Mouse (Mus musculus) megakaryocyte-erythroid progenitor cell, adult 5-6 weeks (primary cell): Measurements from ENCODE around the gene Trak1. TPM values are rescaled to one million over a fixed set of nuclear protein-coding genes. Genes with fewer than 3 reads are reported as not detected.

Experiments
- ATAC-seq: replicated peaks from 2 replicates; pipeline ENCODE4 v1.8.0; 2016; ENCODE audit warnings: mild to moderate bottlenecking, inconsistent platforms; ENCODE audit not compliant: severe bottlenecking, poor library complexity, low FRiP score, low TSS enrichment
- total RNA-seq, 2 experiments: library from RNA; stranded (forward) in 1 of 2; stranded (reverse) in 1 of 2; fragments of 200-1000, 215-1000 nt in 1 of 2; fragments of >200 nt in 1 of 2; fragmentation: Nextera tagmentation in 1 of 2; gene quantifications; 2 replicates each; pipeline ENCODE4 v1.2.3; 2014 to 2017

Gene Trak1
- total RNA-seq, 2 experiments from 2014 or later, result 23.2 to 45.6 TPM

- ATAC-seq, result no peak
These were observed 62.1 kb downstream of the Trak1 start for GRCm38 (mm10) chr9:121359266-121359972.

DNA sequence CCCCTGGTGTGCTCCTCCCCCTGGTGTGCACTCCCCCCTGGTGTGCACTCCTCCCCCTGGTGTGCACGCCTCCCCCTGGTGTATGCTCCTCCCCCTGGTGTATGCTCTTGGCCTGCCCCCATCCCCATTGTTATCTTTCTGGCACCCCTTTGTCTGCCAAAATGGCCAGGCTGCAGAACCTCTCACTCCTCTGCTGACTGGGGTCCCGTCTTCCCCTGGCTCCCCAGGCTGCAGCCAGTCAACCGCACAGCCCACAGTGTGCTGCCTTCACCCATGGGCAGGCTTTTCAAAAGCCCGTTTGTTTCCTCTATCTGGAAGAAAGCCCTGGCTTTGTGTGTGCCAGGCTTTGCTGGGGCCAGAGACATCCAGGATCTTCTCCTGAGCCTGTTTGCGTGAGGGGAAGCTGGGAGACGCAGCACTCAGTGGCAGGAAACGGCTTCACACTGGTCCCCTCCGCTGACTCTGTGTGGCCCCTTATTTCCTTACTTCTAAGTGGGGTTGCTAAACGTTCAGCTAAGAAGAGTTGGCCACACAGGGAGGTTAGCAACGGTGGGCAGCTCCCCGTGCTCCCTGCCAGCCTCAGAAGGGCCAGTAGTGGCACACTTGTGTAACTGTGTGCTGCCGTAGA, 63.1 kb downstream of the Trak1 start:
- ATAC-seq, result peak; percentile 87

GRCm38 (mm10) chr9:121361010-121361409, 63.7 kb downstream of the Trak1 start:
- peak; percentile 95 for ATAC-seq

DNA sequence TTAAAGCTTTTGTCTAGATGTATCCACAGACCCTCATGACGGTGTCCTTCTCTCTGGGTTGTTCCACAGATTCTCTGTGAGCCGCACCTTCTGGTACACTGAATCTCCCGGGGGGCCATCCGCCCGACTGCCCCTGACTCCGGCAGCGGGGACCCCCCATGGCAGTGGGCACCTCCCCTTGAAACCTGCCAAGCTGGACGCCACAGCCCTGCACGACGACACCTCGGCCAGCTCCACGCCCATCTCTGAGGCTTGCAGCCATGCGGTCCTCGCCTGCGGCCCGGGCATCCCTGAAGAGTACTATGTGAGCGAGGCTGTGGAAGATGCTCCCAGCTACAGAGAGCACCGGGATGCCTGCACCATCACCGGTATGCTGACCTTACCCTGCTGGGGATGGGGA, 66.6 kb downstream of the Trak1 start:
- no peak for ATAC-seq

DNA sequence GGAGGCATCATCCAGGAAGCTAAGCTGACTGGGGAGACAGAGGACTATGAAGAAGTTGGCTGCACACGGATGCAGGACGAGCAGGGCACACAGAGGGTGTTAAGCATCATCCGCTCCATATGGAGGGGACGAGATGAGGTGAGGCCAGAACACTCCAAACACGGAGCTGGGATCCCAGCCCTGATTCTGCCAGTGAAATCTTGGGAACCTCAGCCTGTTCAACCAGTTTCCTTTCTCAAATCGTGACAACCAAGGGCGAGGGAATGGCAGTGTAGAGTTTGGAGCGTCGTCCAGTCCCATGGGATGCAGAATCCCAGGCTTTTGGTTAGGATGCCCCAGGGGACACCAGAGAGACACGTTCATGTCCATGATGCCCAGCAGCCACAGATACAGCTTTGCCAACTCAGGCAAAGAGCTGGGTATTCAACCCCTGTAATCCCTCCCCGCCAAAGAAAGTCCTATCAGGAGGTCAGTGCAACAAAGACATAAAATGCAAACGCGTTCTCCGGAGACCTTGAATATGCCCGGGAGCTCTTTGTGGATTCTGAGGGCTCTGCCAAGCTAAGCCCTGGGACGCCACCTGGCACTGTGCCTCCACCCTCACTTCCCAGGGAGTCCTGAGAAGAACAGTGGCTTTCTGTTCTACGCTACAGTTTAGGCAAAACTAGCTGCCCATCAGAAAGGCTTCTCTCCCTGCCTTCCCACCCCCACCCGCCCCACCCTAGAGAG, 69.0 kb downstream of the Trak1 start:
- no peak for ATAC-seq

DNA sequence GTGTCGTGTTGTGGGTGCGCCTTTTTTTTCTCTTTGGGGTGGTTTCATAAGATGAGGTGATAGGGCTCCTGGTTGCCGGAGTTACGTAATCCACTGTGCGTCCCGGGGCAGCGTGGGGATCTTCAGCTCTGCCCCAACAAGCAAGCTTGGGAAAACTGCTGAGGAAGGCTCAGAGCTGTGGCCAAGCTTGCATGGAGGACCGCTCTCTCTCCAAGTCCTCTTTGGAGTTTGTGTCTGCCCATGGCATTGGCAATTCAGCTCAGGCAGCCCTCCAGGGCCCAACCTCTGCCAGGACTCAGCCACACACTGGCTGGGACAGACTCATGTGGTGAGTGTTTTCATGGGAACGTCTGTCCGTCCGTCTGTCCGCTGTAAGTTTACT, 69.6 kb downstream of the Trak1 start:
- ATAC-seq, result no peak

DNA sequence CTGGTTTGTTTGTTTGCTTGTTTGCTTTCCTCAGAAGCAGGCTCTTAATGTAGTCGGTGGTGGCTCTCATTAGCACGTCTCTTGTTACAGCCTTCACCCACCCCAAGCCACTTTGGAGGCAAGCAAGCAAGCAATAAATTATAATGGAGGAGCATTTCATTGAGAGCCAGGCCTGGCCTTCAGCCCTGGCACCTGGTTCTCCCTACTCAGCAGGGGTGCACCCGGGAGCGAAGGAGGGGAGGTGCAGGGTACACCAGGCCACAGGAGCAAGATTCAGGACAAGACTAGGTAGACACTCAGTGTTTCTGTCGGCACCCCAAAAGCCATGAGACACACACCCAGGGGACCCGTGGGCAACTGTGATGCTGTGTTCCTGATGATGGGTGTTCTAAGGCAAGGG, 72.3 kb downstream of the Trak1 start:
- no peak for ATAC-seq

GRCm38 (mm10) chr9:121371346-121371891, 74.1 kb downstream of the Trak1 start:
- ATAC-seq, result peak; percentile 50

DNA sequence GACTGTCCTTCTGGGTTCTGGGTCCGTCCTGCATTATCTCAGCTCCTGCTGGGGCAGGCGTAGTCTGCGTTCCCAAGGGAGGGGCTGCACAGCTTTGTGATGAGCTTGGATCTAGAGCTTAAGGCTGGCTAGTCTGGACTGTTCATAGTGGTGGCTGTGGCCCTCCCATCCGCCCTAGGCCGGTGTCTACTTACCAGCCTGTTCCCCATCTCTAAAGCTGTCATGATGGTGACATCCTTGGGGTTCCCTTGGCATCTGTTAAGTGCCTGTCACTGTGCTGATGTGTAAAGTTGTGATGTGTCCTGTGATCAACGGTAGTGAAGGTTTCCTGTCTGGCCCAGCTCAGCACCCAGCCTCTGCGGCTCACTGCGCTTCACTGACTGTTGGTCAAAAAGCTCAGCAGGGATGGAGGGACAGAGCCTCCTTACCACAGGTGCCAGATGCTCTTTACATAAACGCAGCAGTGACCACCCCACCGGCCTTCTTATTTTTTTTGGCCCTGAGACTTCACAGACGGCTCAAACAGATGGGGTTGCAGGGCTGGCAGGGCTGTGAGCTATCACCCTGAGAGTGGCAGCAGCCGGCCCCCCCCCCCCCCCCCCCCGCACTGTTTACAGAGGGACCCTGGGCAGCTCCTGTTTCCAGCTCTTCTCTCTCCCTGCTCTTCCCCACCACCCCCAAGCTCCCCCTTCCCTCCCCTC, 74.8 kb downstream of the Trak1 start:
- ATAC-seq, result peak; percentile 12

DNA sequence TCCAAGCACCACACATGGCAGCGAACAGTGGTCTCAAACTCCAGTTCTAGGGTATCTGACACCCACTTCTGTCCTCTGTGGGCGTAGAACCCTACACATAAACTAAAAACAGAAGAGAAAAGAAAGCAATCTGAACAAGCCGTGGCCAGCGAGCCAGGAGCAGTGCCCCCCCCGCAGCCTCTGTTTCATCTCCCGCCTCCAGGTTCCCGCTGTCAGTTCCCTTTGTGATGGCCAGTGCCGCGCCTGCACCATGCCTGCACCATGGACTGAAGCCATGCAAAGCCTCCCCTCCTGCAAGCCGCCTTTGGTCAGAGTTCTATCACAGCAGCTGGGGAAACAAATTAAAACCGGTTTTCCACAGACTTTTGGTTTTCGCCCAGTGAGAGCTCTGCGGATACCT, 75.8 kb downstream of the Trak1 start:
- ATAC-seq, result no peak

- ATAC-seq, result no peak
These were observed 76.2 kb downstream of the Trak1 start for GRCm38 (mm10) chr9:121373512-121373911.

- peak; percentile 80 for ATAC-seq
These were observed 77.0 kb downstream of the Trak1 start for GRCm38 (mm10) chr9:121374076-121374863.

GRCm38 (mm10) chr9:121374864-121375255, 77.6 kb downstream of the Trak1 start:
- no peak for ATAC-seq

DNA sequence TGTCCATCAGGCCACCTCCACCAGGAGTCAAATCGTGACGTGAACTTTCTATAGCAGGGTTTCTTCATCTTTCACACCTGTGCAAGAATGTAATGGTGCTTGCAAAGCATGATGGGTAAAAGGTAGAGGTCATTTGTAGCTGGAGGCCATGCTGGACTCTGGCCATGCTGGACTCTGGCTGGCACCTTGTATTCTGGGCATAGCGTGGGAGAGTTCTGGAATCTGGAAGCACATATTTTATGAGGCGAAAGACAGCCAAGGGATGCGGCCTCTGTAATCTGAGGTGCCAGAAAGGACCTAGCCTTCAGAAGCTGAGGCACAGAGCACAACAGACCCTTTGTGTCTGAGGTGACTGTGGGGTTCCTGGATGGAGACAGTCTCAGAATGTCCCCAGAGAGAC, 78.8 kb downstream of the Trak1 start:
- ATAC-seq, result no peak

DNA sequence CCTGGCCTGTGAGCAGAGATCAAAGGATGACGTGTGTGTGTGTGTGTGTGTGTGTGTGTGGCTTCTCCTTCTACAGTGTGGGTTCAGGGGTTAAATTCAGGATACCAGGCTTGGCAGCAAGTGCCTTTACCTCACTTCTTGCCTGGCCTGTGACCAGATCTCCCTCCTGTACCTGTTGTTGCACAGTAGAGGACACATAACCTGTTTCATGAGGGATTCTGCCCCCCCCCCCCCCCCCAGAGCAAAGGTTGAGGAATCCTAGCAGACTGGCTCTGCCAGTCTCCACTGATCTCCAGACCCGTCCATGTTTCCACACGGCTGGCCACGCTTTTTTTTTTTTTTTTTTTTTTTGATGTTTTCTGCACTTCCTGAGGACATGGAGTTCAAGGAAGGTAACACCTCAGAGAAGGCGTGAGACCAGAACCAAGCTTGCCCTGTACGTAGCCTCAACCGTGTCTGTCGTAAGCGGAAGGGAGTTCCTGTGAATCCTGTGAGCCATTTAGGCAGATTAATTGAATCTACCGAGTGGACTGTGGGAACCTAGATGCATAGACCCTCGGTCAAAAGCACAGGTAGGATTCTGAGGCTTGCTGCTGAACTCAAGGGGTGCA, 83.1 kb downstream of the Trak1 start:
- ATAC-seq, result no peak

DNA sequence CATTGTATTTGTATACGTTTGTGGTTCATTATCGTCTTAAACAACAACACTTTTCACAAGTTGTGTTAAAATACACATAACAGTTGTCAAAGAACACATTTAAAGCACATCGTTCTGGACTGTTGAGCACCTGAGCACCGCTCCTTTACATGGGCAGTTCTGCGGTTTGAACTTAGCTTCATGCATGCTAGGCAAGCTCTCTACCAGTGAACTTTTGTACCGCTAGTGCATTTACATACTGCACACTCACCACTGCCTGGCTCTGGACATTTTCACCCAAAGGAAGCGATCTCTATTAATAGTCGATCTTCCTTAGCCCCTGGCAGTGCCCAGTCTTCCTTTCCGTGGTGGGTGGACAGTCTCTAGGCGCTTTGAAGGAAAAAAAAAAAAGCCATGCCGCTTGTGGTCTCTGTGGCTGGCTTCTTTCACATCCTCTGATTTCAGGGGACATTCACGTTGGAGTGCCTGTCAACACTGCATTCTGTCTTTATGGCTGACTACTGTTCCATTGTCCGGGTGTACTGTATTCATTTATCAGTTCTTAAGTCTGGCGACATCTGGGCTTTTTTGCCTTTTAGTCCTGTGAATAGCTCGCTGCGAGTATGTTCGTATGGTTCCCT, 84.5 kb downstream of the Trak1 start:
- ATAC-seq, result no peak

DNA sequence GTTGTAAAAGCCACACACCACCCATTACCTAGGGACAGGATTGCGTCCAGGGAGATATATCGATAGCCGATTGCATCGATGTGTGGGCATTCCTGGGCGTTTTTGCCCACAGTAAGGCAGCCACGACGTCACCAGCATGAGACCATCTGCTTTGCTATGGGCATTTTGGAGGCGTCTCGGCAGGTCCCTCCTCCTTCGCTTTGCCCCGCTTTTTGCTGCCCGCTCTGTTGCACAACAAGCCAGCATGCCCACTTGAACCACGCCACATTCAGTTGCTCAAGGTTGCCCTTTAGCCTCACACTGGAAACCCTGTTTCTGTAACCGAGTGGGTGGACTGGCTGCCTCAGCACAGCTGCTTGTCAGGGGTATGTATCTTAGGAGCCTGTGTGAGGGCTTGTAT, 85.3 kb downstream of the Trak1 start:
- ATAC-seq, result no peak

DNA sequence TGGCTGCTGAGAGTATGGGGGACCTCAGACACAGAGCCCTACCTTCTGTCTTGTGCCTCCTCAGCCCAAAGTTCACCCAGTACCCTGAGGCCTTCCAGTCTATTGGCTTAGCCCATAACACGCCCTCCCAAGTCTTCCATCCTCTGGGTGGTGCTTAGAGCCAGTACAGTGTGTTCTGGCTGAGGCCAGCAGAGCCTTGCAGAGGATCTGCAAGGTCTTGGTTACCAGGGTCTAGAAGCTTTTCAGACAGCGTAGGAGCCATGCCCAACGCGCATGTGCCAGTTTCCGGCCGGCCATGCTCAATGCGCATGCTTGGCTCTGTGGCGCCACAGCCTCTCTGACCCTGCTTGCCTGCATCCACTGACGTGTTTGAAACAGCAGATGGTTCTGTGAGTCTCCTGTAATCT, 85.9 kb downstream of the Trak1 start:
- peak; percentile 24; the same call in 1 of the 2 replicates for ATAC-seq
